Mouse (Mus musculus): Measurements from ENCODE around the gene Olfr346.

Gene Olfr346

DNA sequence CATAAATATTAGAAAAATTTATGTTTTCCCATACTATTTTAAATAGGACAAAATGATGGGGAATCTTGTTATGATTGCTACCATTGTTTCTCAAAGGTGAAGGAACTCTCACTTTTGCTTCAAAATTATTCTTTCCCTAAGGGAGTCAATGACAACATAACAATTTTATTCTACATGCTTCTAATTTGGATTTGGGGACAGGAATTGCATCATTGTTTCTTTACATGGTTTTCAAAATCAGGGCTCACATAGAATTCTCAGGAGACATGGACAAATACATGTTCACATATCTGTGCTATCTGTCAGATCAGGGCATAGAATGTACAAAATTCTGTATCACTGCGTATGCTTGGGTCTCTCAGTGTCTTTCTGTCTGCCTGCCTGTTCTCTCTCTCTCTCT lies at the start of gene Olfr346:
TSS of gene Olfr346 (plus strand) at position 301 of the 400 bp plus-strand sequence.
- DNase-seq (ENCODE audit: low spot score in 2 of 2) = no peak

DNA sequence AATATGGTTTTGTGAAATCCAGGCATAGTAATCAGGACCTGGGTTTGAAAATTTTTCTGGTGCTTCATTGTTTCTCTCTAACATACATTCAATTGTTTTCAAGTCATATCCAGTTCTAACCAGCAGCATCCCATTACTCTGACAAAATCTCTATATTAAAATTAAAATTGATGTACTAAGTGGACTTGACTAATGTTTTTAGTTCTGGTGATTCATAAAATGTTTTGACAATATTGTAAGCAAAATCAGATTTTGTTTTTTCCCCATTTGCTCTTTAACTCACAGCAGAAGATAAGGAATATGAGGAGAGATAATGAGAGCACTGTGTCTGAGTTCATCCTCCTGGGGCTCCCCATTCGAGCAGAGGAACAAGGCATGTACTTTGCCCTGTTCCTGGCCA lies 45.8 kb upstream of the Olfr346 start, which contains the start of gene Olfr345:
TSS of gene Olfr345 (plus strand) at position 301 of the 400 bp plus-strand sequence.
- no peak for DNase-seq (ENCODE audit: low spot score in 2 of 2)

DNA sequence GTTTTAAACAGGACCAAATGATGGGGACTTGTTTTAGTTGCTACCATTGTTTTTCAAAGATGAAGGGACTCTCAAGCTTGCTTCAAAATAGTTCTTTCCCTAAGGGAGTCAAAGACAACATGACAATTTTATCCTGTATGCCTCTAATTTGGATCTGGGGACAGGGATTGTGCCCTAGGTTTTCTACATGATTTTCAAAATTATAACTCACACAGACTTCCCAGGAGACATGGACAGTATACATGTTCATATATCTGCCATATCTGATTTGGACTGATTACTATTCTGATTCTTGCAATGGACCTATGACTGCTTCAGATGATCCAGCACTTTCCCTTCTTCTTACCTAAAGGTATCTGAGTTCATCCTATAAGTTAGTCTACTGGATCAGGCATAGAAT lies 46.0 kb downstream of the Olfr346 start, which contains the start of gene Olfr347:
TSS of gene Olfr347 (plus strand) at position 301 of the 400 bp plus-strand sequence.
- no peak for DNase-seq (ENCODE audit: low spot score in 2 of 2)

DNA sequence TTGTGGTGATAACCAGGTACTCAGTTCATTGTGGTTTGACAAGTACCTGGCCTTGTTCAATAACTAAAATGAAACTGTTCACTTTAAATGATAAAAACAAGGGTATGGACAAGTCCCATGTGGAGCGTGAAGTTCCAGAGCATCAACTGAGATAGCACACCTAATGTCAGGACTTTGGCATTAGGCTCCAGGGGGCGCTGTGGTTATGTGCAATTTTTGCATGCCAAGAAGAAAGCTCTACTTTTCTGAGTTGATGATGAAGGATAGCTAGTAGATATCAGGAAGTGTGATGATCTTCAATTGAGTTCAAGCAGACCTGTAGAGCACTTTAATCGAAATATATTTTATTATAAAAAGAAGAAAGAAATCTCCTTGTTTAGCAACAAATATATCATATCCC lies 50.6 kb downstream of the Olfr346 start:
- no peak for DNase-seq (ENCODE audit: low spot score in 2 of 2)

Data from left cerebral cortex, adult 9 months (tissue).